Mouse (Mus musculus): ENCODE data around the gene Pex5. TPM values are rescaled to one million over a fixed set of nuclear protein-coding genes. Genes with fewer than 3 reads are reported as not detected.
"Not testable (repeated sequence)": the region's sequence is repeated elsewhere in the genome, so short reads cannot be mapped to it uniquely, and the experiment has no call there.

Gene Pex5
- polyA plus RNA-seq, 1 experiment from 2014 or later, result 24.9 TPM

DNA sequence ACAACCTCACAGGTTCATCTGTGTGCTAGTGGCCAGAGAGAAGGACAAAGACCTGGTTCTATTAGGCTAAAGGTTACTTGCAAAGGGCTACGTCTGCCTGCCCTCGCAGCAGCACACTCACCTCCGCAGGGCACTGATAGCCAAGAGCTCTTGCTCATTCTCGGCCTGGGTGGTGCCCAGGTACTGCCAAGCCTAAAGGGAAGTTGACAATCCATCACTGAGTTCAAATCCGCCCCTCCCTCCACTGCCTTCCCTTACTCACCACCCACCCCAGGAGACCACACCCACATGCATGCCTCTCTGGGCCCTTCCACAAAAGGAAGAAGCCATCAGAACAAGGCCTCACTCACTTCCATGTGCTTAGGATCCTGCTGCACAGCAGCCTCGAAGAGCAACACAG, 15.1 kb downstream of the Pex5 start:
- Histone ChIP-seq H3K4me2 (no peak overlapping the region), H3K4me1 (replicated peaks) (no peaks in the 10 kb centered on the region), H3K27ac (no peak overlapping the region), H3K9ac (no peak overlapping the region), H3K9me3 (replicated peaks) (no peaks in the 10 kb centered on the region), H3K27me3 (no peaks in the 10 kb centered on the region), H3K4me3 (no peak overlapping the region), H3K36me3 (peaks cover 79% of the 10 kb centered on the region)
- WGBS, result 79% methylated on average over 6 of the region's 6 CpGs
- ATAC-seq (replicated peaks; ENCODE audit: insufficient number of reproducible peaks, insufficient read depth, low FRiP score, low read depth), result no peak

DNA sequence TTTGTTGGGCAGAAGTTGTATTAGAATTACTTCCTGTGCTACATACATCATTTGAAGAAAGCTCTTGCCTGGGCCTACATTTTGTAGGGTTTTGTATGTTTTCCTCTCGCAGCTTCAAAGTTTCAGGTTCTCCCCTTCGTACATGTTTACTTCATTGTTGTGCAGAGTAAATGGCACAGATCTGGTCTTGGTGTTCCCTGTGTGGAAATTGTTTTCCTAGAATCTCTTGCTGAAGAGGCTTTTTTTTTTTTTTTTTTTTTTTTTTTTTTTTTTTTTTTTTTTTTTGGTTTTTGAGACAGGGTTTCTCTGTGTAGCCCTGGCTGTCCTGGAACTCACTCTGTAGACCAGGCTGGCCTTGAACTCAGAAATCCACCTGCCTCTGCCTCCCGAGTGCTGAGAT, 19.9 kb downstream of the Pex5 start:
- not testable (repeated sequence) for H3K4me3 ChIP-seq; H3K9me3 ChIP-seq (replicated peaks); H3K9ac ChIP-seq; H3K27ac ChIP-seq; H3K4me1 ChIP-seq (replicated peaks); ATAC-seq (replicated peaks; ENCODE audit: insufficient number of reproducible peaks, insufficient read depth, low FRiP score, low read depth); H3K4me2 ChIP-seq; H3K27me3 ChIP-seq
- 91% methylated on average over 3 of the region's 3 CpGs for WGBS
- H3K36me3 ChIP-seq, result peaks cover 39% of the 10 kb centered on the region

DNA sequence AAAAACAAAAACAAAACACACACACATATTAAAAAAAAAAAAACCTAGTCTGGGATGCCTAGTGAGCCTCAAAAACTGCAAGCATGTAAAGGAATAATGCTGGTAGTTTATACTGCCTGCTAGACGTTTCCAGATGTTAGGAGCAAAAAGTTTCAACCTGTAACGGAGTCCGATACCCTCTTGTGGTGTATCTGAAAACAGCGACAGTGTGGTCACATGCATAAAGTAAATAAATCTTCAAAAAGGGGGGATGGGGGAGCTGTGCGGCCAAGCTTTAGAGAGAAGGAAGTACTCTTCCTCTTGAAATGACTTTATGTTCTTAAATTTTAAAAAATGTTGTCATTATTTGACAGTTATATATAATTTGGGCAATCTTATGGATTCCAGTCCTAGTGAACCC, 34.7 kb downstream of the Pex5 start:
- Histone ChIP-seq H3K9ac (no peak overlapping the region), H3K27ac (no peak overlapping the region), H3K4me3 (no peak overlapping the region), H3K4me1 (replicated peaks) (no peaks in the 10 kb centered on the region), H3K4me2 (no peak overlapping the region), H3K36me3 (no peaks in the 10 kb centered on the region), H3K27me3 (no peaks in the 10 kb centered on the region), H3K9me3 (replicated peaks) (no peaks in the 10 kb centered on the region)
- ATAC-seq (replicated peaks; ENCODE audit: insufficient number of reproducible peaks, insufficient read depth, low FRiP score, low read depth), result no peak
- WGBS, result 37% methylated on average over 5 of the region's 5 CpGs

DNA sequence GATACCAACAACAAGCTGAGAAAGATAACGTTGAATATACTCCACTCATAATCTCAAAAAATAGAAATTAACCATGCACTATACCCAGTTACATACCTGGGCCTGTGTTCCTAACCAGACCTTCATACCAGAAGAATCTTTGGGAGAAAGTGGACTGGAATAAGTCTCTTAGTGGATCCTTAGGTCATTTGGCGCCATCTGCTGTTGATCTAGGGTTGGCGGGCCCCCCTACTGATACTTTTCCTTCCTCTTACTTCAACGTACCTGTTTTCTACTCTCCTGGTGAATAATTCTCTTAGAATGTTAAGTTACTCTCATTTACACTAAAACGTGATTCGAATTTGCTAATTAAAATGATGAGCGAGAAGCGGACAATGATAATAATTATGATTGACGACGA, 35.5 kb downstream of the Pex5 start:
- 34% methylated on average over 10 of the region's 10 CpGs for WGBS
- no peak overlapping the region for H3K4me2 ChIP-seq
- H3K4me3 ChIP-seq, result no peak overlapping the region
- no peak overlapping the region for H3K9ac ChIP-seq
- H3K36me3 ChIP-seq, result no peaks in the 10 kb centered on the region
- H3K4me1 ChIP-seq (replicated peaks), result no peaks in the 10 kb centered on the region
- H3K27ac ChIP-seq, result no peak overlapping the region
- H3K9me3 ChIP-seq (replicated peaks), result no peaks in the 10 kb centered on the region
- H3K27me3 ChIP-seq, result no peaks in the 10 kb centered on the region
- ATAC-seq (replicated peaks; ENCODE audit: insufficient number of reproducible peaks, insufficient read depth, low FRiP score, low read depth), result no peak

DNA sequence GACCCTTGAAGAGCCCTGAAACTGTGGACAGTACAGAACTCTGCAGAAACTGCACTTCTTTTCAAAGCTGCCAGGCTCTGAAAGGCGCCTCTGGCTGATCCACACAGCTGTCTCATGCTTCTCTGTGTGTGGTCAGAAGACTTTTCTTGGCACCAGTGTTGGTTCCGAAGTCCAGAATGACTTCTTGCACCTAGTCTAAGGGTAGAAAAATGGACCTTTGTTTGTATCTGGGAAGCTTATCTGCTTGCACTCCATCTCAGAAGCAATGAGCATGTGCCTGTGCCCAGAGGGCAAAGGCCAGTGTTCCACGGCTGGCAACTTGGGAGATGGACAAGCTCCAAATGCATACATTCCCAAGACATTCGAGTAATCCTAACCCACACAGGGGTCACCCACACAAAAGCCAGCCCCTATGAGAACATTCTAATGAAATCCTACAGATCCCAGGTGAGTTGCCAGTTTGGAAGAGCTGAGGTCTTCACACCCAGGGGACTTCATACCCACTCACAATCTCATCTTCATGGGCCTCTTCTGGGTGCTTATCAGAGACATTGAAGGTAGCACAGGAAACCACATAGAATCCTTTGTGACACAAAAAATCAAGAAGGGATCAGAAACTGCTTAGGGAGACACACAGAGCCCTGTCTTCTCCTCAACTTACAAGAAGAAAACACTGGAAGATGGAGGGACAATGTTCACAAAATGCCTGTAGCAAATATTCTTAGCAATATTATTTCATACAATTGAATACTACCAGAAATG, 37.2 kb downstream of the Pex5 start:
- no peaks in the 10 kb centered on the region for H3K36me3 ChIP-seq
- no peaks in the 10 kb centered on the region for H3K4me1 ChIP-seq (replicated peaks)
- WGBS, result 62% methylated on average over 4 of the region's 4 CpGs
- no peak overlapping the region for H3K4me3 ChIP-seq
- H3K9me3 ChIP-seq (replicated peaks), result no peaks in the 10 kb centered on the region
- no peak overlapping the region for H3K27ac ChIP-seq
- ATAC-seq (replicated peaks; ENCODE audit: insufficient number of reproducible peaks, insufficient read depth, low FRiP score, low read depth), result no peak
- H3K9ac ChIP-seq, result no peak overlapping the region
- H3K4me2 ChIP-seq, result no peak overlapping the region
- no peaks in the 10 kb centered on the region for H3K27me3 ChIP-seq

DNA sequence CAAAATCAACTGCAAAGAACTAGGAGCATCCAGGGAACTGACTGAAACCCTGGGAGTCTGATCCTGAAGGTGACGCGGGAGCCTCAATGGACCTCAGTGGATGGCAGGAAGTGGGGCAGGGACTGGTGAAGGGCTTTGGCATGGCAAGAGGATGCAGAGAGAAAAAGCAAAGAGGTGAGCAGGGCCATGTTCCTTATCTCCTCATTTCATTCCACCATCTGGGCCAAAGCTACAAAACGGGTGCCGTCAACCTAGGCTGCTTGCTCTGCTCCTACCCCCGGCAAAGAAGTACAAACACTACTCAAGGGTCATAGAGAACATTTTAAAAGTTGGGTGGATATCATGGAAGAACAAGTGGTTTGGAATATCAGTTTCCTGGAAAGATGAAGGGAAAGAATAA, 38.6 kb downstream of the Pex5 start:
- Histone ChIP-seq H3K27ac (no peak overlapping the region), H3K9me3 (replicated peaks) (no peaks in the 10 kb centered on the region), H3K4me1 (replicated peaks) (no peaks in the 10 kb centered on the region), H3K27me3 (no peaks in the 10 kb centered on the region), H3K4me2 (no peak overlapping the region), H3K4me3 (no peak overlapping the region), H3K36me3 (no peaks in the 10 kb centered on the region), H3K9ac (no peak overlapping the region)
- 73% methylated on average over 5 of the region's 5 CpGs for WGBS
- no peak for ATAC-seq (replicated peaks; ENCODE audit: insufficient number of reproducible peaks, insufficient read depth, low FRiP score, low read depth)

DNA sequence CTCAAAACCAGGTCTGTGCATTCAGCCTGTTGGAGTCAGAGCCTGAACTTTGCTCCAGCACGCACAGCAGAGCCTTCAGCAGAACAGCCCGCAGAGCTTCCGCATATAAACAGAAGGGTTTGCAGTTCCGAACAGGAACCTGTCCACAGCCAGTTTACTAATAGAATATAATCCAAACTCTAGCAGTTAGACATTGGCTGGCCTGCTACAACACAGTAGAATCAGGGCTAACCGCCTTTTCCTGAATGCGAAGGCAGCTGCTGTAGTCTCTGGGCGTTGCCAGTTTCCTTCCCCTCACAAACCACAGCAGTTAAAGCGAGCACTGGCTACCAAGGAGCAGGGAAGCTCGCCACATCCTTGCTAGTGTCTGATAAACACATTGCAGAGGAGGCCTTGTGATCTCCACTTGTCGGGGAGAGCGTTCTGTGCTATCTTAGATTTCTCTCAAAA, 39.4 kb downstream of the Pex5 start:
- Histone ChIP-seq H3K27me3 (no peaks in the 10 kb centered on the region), H3K4me2 (no peak overlapping the region), H3K36me3 (no peaks in the 10 kb centered on the region), H3K27ac (no peak overlapping the region), H3K9ac (no peak overlapping the region), H3K4me1 (replicated peaks) (no peaks in the 10 kb centered on the region), H3K9me3 (replicated peaks) (no peaks in the 10 kb centered on the region), H3K4me3 (no peak overlapping the region)
- 57% methylated on average over 11 of the region's 11 CpGs for WGBS
- ATAC-seq (replicated peaks; ENCODE audit: insufficient number of reproducible peaks, insufficient read depth, low FRiP score, low read depth), result 0 out of 2 replicates have a peak, but pooled peaks have one; percentile 39

DNA sequence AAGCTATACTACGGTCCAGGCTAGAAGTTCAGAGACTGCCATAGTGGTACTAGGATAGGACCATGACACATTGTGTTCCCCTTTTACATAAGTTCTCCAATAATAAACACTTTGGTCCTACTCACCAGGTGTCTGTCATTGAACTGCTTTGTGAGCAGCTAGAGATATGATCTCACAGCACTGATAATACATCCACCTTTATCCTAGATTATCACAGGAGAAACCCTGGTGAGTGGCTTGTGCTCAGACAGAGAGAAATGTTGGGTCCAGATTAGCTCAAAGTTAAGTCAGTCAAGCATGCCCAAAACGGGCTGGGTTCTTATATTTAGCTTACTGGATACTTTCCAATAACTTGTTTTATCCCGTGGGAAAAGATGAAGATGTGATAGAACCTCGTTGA, 40.2 kb downstream of the Pex5 start:
- Histone ChIP-seq H3K27me3 (no peaks in the 10 kb centered on the region), H3K4me2 (no peak overlapping the region), H3K4me3 (no peak overlapping the region), H3K27ac (no peak overlapping the region), H3K9me3 (replicated peaks) (no peaks in the 10 kb centered on the region), H3K4me1 (replicated peaks) (no peaks in the 10 kb centered on the region), H3K36me3 (no peaks in the 10 kb centered on the region), H3K9ac (no peak overlapping the region)
- no peak for ATAC-seq (replicated peaks; ENCODE audit: insufficient number of reproducible peaks, insufficient read depth, low FRiP score, low read depth)
- WGBS, result 72% methylated on average over 4 of the region's 4 CpGs

DNA sequence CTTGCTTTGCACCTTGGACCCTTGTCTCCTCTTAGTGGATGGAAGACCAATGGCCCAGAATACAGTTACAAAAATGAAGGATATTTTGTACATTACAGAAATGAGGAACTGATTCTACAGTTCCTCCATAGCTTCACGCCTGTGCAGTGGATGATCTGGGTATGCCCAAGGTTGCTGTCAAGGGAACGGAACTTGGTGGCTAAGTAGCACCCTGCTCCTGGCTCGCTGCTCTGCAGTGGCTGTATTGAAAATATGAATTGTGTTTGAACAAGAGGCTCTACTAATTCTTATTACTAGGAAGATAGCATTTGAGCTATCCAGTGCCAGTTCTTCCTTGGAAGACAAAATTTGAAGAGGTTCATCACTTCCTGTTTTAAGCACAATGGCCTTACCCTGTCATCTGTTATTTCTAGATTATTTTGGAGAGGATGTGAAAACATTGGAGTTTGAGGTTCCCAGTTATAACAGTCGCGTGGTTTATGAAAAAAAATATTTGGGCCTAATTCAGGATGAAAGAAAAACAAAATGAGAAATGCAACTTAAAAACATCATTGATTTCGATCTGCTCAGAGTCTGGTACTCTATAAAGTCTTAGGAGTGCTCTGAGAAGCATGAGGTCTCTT, 41.2 kb downstream of the Pex5 start:
- Histone ChIP-seq H3K9me3 (replicated peaks) (no peaks in the 10 kb centered on the region), H3K4me3 (no peak overlapping the region), H3K27me3 (no peaks in the 10 kb centered on the region), H3K36me3 (no peaks in the 10 kb centered on the region), H3K9ac (no peak overlapping the region), H3K4me1 (replicated peaks) (no peaks in the 10 kb centered on the region), H3K27ac (no peak overlapping the region), H3K4me2 (no peak overlapping the region)
- 78% methylated on average over 6 of the region's 6 CpGs for WGBS
- ATAC-seq (replicated peaks; ENCODE audit: insufficient number of reproducible peaks, insufficient read depth, low FRiP score, low read depth), result no peak

DNA sequence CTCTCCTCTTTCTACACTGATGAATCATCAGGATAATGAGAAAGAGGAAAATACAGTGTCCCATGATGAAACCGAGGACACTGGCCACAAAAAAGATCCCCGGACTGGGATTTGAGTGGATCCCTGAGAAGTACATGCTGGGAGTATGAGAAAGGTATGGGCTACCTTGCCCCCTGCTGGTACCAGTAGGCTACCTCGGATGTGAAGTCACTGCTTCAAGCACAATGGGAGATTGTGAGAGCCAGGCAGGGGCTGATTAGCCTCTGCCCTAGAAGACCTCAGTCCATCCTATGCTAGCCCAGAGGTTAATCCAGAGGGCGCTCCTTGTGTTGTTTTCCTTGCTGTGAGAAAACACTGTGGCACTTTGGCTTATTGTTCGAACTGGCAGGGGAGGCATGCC, 50.5 kb downstream of the Pex5 start:
- Histone ChIP-seq H3K27me3 (no peaks in the 10 kb centered on the region), H3K9ac (no peak overlapping the region), H3K36me3 (no peaks in the 10 kb centered on the region), H3K4me1 (replicated peaks) (no peaks in the 10 kb centered on the region), H3K9me3 (replicated peaks) (no peaks in the 10 kb centered on the region), H3K4me2 (no peak overlapping the region), H3K4me3 (no peak overlapping the region), H3K27ac (no peak overlapping the region)
- WGBS, result 64% methylated on average over 5 of the region's 5 CpGs
- ATAC-seq (replicated peaks; ENCODE audit: insufficient number of reproducible peaks, insufficient read depth, low FRiP score, low read depth), result no peak

DNA sequence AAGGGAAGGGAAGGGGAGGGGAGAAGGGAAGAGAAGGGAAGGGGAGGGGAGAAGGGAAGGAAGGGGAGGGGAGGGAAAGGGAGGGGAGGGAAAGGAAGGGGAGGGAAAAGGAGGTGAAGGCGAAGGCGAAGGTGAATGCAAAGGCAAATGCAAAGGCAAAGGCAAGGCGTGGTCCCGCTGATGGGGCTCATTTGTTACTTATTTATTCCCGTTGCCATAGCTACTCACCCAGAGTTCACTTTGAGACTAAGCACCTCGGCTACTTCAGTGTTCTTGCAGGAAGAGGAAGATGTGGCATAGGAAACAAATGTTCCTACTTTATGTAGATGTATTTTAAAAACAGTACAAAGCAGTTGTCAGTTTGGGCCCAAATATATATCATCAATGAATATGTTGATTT, 54.3 kb downstream of the Pex5 start:
- H3K9me3 ChIP-seq (replicated peaks), result no peaks in the 10 kb centered on the region
- H3K27ac ChIP-seq, result no peak overlapping the region
- no peaks in the 10 kb centered on the region for H3K4me1 ChIP-seq (replicated peaks)
- H3K36me3 ChIP-seq, result no peaks in the 10 kb centered on the region
- no peak overlapping the region for H3K4me3 ChIP-seq
- no peak for ATAC-seq (replicated peaks; ENCODE audit: insufficient number of reproducible peaks, insufficient read depth, low FRiP score, low read depth)
- WGBS, result 48% methylated on average over 6 of the region's 6 CpGs
- H3K27me3 ChIP-seq, result no peaks in the 10 kb centered on the region
- H3K4me2 ChIP-seq, result no peak overlapping the region
- no peak overlapping the region for H3K9ac ChIP-seq

DNA sequence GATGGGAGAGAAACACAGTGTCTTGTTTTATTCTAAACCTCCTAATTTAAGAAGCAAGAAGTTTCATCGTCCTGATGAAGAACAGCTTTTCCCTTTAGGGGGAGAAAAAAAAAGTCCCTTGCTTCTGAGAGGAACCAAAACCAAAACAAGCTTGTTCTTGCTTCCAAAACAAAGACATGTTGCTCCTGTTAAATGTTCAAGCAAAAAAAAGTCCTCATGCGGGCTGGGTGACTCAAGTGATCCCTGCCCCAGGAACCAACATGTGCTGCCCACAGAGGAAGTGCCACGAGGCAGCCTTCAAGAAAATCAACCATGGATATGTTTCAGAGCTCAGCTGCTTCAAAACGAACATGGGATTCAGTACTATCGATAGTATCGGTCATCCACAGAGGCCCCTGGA, 55.9 kb downstream of the Pex5 start:
- no peak for ATAC-seq (replicated peaks; ENCODE audit: insufficient number of reproducible peaks, insufficient read depth, low FRiP score, low read depth)
- WGBS, result 76% methylated on average over 6 of the region's 6 CpGs
- Histone ChIP-seq H3K4me2 (no peak overlapping the region), H3K9me3 (replicated peaks) (no peaks in the 10 kb centered on the region), H3K9ac (no peak overlapping the region), H3K4me3 (no peak overlapping the region), H3K27me3 (no peaks in the 10 kb centered on the region), H3K4me1 (replicated peaks) (no peaks in the 10 kb centered on the region), H3K27ac (no peak overlapping the region), H3K36me3 (no peaks in the 10 kb centered on the region)

Measured in heart, embryonic 15.5 days (tissue).